Mouse (Mus musculus): ENCODE measurements around the gene Prss50. TPM values are rescaled to one million over a fixed set of nuclear protein-coding genes. Genes with fewer than 3 reads are reported as not detected.

Prss50 gene
- 6.5 and 7.0 TPM in 2 replicates for polyA plus RNA-seq (2012; rRNA removed)

DNA sequence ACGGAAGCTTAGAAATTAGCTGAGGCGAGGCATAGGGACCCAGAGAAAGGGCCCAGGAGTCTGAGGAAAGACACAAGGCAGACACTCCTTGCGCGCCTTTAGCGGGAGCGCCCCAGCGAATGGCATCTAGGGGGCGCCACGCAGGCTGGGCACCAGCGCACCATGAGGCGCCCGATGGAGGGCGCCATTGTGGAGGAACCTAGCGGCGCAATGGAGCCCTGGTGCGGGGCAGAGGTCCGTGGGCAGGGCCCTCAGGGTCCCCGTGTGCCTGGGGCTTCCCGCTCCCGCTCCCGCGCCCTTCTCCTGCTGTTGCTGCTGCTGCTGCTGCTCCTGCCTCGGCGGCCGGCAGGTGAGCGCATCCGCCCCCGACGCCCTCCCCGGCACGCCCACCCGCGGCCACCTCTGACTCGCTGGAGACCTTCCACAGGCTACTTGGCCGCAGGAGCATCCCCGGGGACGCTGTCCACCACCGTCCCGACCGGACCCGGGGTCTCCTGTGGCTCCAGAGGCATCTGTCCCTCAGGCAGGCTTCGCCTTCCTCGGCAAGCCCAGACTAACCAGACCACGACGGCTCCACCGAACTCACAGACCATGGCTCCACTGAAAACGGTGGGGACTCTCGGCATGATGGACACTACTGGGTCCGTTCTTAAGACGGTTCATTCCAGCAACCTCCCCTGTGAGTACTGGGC lies at the start of gene Prss50:
Gene Prss50 (plus strand): TSS at position 187 of the 692 bp plus-strand sequence.

DNA sequence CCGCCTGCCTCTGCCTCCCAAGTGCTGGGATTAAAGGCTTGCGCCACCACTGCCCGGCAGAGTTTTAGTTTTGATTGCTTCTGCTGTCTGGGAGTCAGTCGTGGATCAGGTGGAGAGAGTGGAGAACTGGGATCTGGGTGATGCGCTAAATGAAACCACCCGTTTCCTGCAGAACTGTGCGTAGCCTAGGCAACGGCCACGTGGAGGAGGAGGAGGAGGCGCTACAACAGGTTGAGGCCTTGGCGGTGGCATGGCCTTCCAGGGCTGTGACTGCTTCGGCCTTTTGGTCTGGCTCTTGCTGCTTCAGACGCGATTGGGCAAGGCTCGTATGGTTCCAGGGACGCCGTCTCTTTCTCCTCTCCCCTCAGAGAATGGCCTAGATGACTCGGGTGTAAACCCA lies 44.0 kb upstream of the Prss50 start, which contains the start of gene Prss44:
Gene Prss44 (plus strand): TSS at position 206 of the 400 bp plus-strand sequence.

DNA sequence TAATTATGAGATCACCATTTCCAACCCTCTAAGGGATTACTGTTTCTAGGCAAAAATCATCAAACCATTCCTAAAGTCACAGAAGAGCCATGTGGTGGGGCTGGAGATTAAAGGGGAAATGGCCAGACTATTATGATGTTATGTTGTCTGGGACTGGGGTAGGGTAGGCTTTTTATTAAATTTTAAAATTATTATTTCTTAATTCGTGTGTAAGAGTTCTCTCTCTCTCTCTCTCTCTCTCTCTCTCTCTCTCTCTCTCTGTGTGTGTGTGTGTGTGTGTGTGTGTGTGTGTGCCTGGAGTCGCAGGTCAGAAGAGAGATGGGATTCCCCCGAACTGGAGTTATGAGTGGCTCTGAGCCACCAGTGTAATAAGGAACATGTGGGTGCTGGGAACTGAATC lies 31.4 kb upstream of the Prss50 start, which contains the start of gene Prss43:
Gene Prss43 (plus strand): TSS at position 301 of the 400 bp plus-strand sequence.

DNA sequence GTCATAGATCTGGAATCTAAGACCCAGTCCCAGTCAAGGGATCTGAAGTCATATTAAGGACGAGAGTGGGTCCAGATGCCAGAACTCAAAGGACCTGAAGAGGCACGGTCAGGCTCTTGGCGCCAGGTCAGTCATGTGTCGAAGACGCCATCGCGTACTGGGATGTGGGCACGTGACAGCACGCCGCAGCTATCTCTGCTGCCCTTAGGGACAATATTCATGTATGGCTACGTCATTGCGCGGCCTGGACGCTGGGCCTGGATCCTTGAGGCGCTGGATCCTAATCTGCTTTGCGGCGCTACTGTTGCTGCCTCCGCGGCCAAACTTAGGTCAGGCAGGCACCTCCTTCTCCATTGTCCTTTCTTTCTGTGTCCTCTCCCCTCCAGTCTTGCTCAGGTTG lies 23.4 kb upstream of the Prss50 start, which contains the start of gene Prss45:
Gene Prss45 (plus strand): TSS at position 178 of the 400 bp plus-strand sequence.

DNA sequence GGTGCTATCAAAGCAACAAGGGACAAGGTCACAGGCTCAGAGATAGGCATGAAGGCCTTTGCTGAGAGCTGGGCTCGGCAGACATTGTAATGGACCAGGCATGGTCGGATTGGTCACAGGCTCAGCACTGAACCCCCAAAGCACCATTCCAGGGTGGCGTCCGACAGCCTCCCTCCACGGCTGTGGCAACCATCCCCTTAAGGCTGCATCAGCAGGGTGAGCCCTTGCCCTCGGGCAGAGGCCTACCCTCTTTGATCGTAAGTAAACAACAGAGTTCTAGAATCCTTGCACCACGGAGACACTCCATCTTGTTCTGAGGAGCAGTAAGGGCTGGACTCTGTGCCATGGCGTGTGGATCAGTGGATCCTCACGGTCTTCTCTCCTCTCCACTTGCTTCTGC lies 13.6 kb upstream of the Prss50 start, which contains the start of gene Prss46:
Gene Prss46 (plus strand): TSS at position 301 of the 400 bp plus-strand sequence.

DNA sequence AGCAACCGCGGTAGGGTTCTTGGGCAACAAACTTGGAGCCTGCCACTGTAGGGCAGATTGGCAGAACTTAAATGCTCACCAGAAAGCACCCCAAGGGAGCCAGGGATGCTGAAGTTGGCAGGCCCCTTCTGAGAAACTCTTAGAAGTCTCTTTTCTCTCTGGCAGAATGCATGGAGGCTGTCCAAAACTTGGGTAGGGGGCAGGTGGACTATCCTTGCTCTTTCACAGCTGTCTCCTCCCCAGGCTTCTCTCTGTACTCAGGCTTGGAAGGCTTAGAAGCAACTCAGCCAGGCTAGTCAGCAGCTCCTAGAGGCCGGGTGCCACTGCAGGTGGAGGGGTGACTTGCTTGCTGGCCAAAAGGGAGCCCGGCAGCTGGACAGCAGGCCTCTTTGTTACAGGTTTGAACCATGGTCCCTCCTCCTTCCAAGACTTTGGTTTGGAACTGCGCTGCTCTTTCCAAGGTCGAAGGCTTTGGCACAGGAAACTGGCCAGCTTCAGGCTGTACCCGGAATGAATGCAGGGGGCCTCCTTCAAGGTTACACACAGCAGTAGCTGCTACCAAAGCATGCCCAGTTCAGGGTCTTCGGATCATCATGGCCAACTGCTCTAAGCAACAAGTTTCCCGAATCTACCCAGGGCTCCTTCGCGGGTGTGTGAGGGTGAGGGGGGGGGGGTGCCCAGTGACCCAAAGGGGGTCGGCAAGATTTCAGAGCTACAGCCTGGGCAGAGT lies 21.6 kb downstream of the Prss50 start, which contains the start of gene Als2cl:
Gene Als2cl (plus strand): TSS at position 680 of the 730 bp plus-strand sequence.

DNA sequence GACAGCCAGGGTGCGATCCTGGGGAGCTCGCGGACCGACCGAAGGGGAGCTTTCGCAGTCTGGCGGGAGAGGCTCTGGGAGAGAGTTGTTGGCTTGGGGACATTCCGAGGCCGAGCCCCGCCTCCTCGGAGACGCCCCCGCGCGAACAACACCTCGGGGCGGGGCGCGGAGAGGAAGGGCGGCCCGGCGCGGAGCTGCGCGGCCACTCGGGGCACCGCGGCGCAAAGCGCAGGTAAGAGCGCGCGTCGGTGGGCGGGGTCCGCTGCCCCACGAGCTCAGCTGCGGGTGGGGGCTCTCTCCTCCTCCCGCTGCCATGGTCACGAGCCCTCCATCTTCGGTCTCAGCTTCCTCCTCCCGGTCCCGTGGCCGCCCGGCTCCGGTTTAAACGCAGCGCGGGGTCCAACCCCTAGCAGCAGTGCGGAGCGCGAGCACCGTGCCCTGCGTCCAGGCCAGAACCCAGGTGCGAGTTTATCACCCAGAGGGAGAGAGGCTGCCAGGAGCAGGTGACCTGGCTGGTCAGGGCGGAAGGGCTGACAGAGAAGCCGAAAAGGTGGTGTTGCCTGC lies 22.3 kb downstream of the Prss50 start, which contains the start of gene Tmie:
Gene Tmie (minus strand): TSS at position 116 of the 564 bp plus-strand sequence.

Other genes starting within 250 kb of the Prss50 start
- 1.4 and 1.7 TPM in 2 replicates for gene Nradd, start 233.5 kb upstream of the Prss50 start, polyA plus RNA-seq (2012; rRNA removed)
- 3.5 and 3.9 TPM in 2 replicates for gene Nbeal2, start 203.8 kb upstream of the Prss50 start, polyA plus RNA-seq (2012; rRNA removed)
- 71.9 and 74.5 TPM in 2 replicates for gene Ccdc12, start 201.5 kb upstream of the Prss50 start, polyA plus RNA-seq (2012; rRNA removed)
- gene Myl3, start 116.1 kb upstream of the Prss50 start, polyA plus RNA-seq (2012; rRNA removed), result 0.06 and 1.3 TPM in 2 replicates
- 3.4 and 3.6 TPM in 2 replicates for gene Pth1r, start 110.8 kb upstream of the Prss50 start, polyA plus RNA-seq (2012; rRNA removed)
- 0.02 TPM in 1 of 2 replicates, not detected in the other for gene Prss42, start 59.8 kb upstream of the Prss50 start, polyA plus RNA-seq (2012; rRNA removed)
- not detected in 2 replicates for gene Prss44, start 44.0 kb upstream of the Prss50 start, polyA plus RNA-seq (2012; rRNA removed)
- not detected in 2 replicates for gene Prss43, start 31.3 kb upstream of the Prss50 start, polyA plus RNA-seq (2012; rRNA removed)
- not detected in 2 replicates for gene Prss45, start 23.4 kb upstream of the Prss50 start, polyA plus RNA-seq (2012; rRNA removed)
- not detected in 2 replicates for gene Prss46, start 13.5 kb upstream of the Prss50 start, polyA plus RNA-seq (2012; rRNA removed)
- 2.4 and 3.5 TPM in 2 replicates for gene Als2cl, start 21.9 kb downstream of the Prss50 start, polyA plus RNA-seq (2012; rRNA removed)
- gene Tmie, start 22.1 kb downstream of the Prss50 start, polyA plus RNA-seq (2012; rRNA removed), result 0.88 and 1.3 TPM in 2 replicates
- gene Fam240a, start 58.9 kb downstream of the Prss50 start, polyA plus RNA-seq (2012; rRNA removed), result not detected in 2 replicates
- gene Tdgf1, start 88.2 kb downstream of the Prss50 start, polyA plus RNA-seq (2012; rRNA removed), result not detected in 2 replicates
- 0.08 and 0.21 TPM in 2 replicates for gene Lrrc2, start 93.6 kb downstream of the Prss50 start, polyA plus RNA-seq (2012; rRNA removed)
- 23.9 and 28.3 TPM in 2 replicates for gene Rtp3, start 132.6 kb downstream of the Prss50 start, polyA plus RNA-seq (2012; rRNA removed)
- gene Ltf, start 161.3 kb downstream of the Prss50 start, polyA plus RNA-seq (2012; rRNA removed), result 6.5 and 11.7 TPM in 2 replicates
- 7.4 and 10.1 TPM in 2 replicates for gene Ccrl2, start 199.6 kb downstream of the Prss50 start, polyA plus RNA-seq (2012; rRNA removed)